Mouse (Mus musculus): ENCODE results near the gene Taldo1. TPM values are rescaled to one million over a fixed set of nuclear protein-coding genes. Genes with fewer than 3 reads are reported as not detected.
"Not testable (repeated sequence)": the region's sequence is repeated elsewhere in the genome, so short reads cannot be mapped to it uniquely, and the experiment has no call there.

Taldo1 gene
- polyA plus RNA-seq, 1 experiment = 554 TPM

- no peak for DNase-seq (ENCODE audit: low read depth, low spot score)
- 69% methylated on average over 9 of the region's 9 CpGs for WGBS
These were observed 44.0 kb downstream of the Taldo1 start for GRCm38 (mm10) chr7:141435856-141436522.

DNA sequence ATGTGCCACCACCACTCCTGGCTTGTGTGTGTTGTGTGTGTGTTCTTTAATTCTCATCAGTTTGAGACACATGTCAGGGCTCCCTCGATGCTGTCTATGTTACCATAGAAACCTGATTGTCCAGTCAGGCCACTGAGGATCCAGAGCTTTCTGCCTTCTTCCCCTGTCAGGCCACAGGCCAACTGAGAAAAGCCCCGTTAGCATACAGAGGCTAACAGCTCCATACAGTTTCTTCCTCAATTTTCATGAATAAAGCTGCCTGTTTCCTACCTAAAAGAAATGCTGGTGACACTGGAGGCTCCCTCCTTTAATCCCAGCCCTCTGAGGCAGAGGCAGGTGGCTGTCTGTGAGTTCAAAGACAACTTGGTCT is 44.5 kb downstream of the Taldo1 start:
- 44% methylated on average over 2 of the region's 2 CpGs for WGBS
- DNase-seq (ENCODE audit: low read depth, low spot score) = no peak

- no peak for DNase-seq (ENCODE audit: low read depth, low spot score)
- 7% methylated on average over 53 of the region's 53 CpGs for WGBS
These were observed 45.5 kb downstream of the Taldo1 start, which contains the start of gene Slc25a22 for GRCm38 (mm10) chr7:141437178-141438120. Slc25a22 (minus strand) TSS chr7:141437892.

DNA sequence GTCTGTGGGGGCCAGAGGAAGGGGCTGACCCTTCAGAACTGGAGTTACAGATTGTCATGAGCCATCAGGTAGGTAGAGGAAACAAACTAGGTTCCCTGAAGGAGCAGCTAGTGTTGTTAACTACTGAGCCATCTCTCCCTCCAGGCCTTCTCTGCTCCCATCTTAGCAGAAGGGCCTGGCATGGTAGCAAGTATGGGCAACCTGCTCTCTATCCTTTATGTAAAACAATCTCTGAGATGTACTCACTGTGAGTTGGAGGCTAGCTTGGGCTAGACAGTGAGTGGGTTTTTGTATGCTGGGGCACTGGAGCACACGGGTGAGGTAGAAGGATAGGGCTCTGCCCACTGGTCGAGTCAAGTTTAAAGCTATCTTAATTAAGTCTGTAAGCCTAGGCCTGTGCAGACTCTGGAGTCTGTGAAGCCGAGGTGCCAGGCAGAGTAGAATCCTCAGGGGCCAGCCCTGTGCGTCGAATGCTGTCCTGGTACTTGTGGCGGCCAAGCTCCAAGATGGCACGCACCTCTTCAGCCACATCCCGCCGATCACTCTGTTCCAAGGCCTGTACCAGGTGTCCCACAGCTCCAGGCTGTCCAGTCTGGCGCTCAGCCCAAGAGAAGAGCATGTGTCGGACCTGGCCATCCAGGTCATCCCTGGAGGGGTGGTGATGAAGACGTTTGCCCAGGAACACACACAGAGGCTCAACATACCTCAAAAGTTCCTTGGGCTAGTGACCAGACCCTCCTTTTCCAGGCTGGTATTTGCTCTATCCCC is 46.4 kb downstream of the Taldo1 start:
- 94% methylated on average over 12 of the region's 12 CpGs for WGBS

DNA sequence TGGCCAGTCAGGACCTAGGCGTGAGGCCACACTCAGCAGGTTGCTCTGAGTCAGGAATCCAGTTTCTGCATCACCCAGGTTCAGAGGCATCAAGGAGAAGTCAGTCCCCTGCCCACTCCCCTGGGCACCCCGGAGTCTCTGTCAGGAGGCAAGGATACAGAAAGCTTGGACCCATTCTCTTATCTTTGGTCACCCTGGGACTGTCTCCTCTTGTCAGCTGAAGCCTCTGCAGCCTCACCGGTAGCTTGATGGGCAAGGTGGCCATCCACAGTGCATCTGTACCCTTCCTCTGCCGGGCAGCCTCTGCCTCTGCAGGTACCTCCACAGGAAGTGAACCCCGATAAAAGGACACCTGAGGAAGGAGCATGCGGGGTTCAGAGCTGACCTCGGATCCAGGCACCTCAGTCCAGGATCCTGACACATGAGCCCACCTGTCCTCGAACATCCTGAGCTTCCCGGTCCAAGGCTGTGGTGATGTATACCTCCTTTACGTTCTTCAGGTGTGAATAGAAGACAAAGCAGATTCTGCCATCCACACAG is 47.2 kb downstream of the Taldo1 start:
- DNase-seq (ENCODE audit: low read depth, low spot score) = no peak
- 96% methylated on average over 10 of the region's 10 CpGs for WGBS

More for the DNA sequence above, 46.4 kb downstream of the Taldo1 start:
- DNase-seq (ENCODE audit: low read depth, low spot score) = no peak

DNA sequence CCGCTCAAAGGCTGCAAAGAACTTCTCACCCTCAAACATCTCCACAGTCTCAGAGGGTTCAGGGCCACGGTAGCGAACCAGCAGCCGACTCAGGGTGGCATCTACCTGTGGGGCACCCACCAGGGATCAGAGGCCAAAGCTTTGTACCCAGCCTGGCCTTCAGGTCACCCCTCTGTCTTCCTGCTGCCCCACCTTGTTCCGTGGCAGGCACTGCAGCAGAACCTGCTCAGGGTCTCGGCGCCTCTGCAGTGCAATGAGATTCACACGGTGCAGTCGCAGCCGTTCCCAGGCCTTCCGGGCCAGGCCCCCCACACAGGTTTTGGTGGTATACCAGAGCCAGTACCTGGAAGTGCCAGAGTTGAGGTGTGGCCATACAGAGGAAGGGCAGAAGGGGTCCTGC is 47.8 kb downstream of the Taldo1 start:
- DNase-seq (ENCODE audit: low read depth, low spot score) = no peak
- 96% methylated on average over 11 of the region's 11 CpGs for WGBS

DNA sequence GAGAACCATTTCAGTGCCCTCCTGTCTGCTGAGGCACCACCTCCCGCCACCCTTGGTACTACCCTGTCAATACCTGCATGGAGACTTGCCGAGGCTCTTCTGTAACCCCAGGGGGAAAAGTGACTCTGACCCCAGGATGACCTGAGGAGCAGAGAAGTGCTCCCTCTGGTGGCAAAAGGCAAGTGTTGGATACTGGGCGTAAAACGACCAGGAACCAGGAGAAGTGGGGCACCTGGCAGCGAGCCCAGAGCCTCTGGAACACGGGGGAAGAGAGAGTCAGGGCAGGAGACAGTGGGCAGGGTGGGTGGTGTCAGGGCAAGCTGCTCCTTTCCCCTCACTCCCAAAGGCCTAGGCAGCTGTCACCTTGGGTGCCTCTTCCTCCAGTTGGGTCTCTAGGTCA is 48.6 kb downstream of the Taldo1 start:
- WGBS = 22% methylated on average over 6 of the region's 6 CpGs
- DNase-seq (ENCODE audit: low read depth, low spot score) = no peak

- DNase-seq (ENCODE audit: low read depth, low spot score) = no peak
- WGBS = 95% methylated on average over 9 of the region's 9 CpGs
These were observed 49.5 kb downstream of the Taldo1 start for GRCm38 (mm10) chr7:141441460-141441859.

GRCm38 (mm10) chr7:141442199-141442598 is 50.2 kb downstream of the Taldo1 start:
- 90% methylated on average over 13 of the region's 13 CpGs for WGBS
- DNase-seq (ENCODE audit: low read depth, low spot score) = no peak

- WGBS = 7% methylated on average over 12 of the region's 12 CpGs
- no peak for DNase-seq (ENCODE audit: low read depth, low spot score)
These were observed 51.3 kb downstream of the Taldo1 start for GRCm38 (mm10) chr7:141443081-141443821.

DNA sequence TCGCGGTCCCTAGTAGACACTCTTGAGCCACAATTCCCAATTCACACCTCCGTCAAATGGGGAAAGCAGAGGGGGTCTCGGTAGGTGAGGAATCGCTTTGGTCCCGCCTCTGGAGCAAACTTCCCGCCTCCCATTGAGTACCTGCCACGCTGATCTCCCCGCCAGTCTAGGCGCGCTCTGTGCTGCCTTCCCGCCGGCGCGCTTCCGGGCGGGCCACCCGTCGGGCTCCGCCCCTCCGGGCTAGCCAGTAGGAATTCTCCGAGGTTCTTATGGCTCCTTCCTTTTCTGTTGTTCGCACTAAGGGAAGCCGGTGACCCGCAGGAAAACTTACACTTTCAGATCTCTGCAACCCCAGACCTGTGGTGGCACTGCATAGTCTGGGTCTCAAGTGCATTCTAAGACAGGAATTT is 51.8 kb downstream of the Taldo1 start, which contains the start of gene Pidd1:
Gene Pidd1 (minus strand): TSS at position 198 of the 410 bp plus-strand sequence.
- WGBS = under 1% methylated on average over 25 of the region's 25 CpGs
- no peak for DNase-seq (ENCODE audit: low read depth, low spot score)

DNA sequence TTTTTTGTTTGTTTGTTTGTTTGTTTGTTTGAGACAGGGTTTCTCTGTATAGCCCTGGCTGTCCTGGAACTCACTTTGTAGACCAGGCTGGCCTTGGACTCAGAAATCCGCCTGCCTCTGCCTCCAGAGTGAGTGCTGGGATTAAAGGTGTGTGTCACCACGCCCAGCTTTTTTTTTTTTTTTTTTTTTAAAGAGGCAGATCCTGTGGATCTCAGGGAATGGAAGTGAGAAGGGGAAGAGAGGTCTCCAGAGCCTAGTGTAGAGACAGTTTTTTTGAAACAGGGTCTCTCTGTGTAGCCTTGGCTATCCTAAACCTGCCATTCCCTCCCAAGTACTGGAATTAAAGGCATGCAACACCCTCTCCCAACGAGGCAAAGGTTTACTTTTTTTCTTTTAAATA is 54.4 kb downstream of the Taldo1 start:
- not testable (repeated sequence) for DNase-seq (ENCODE audit: low read depth, low spot score)
- 53% methylated on average over 3 of the region's 3 CpGs for WGBS

DNA sequence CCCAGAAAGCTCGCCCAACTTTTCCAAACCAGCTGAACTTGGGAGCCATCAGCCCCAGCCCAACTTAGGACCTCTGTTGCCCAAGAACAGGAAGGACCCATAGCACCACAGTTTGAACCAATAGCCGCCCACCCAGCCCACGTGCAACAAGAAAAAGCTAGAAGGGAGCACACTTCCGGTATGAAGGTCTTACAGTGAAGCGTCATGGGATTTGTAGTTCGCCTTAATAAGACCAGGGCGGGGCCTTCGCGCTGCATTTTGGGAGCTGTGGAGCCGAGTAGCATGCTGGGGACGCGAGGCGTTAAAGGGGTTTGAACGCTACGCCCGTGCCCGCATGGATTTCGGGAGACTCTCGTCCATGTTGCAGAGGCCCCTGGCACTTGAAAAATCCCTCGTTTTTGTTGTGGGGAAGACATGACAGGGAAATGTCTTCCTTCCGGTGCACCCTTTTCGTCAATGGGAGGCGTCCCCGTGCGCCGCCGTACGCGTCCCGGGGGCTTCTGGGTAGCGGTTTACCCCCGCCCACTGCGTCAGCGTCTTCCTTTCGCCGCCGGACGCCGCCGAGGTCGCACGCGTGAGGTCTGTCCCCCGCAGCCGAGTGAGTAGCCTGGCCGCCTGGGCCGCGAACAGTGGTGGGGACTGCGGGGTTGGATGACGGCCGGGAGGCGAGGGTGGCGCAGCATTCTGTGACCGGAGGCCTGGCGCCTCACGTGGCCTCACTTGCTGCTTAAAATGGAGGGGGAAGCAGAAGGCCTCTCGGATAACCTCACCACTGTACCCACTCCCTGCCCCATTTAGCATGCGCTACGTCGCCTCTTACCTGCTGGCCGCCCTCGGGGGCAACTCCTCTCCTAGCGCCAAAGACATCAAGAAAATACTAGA is 55.4 kb downstream of the Taldo1 start, which contains the start of gene Rplp2:
Gene Rplp2 (plus strand): TSS at position 261 of the 882 bp plus-strand sequence.
- under 1% methylated on average over 63 of the region's 63 CpGs for WGBS

GRCm38 (mm10) chr7:141451928-141452327 is 59.9 kb downstream of the Taldo1 start:
- no peak for DNase-seq (ENCODE audit: low read depth, low spot score)

More for the DNA sequence above, 55.4 kb downstream of the Taldo1 start, which contains the start of gene Rplp2:
- no peak for DNase-seq (ENCODE audit: low read depth, low spot score)

Measured in large intestine, adult 2 months (tissue).